Mouse (Mus musculus) kidney, postnatal 14 days (tissue): Measurements from ENCODE around the gene Usf1.

Experiments
- DNase-seq: peaks from one replicate; pipeline ENCODE4 v3.0.0; 2022; ENCODE audit warnings: mixed read lengths

Gene Usf1

GRCm38 (mm10) chr1:171454926-171455325 is 43.8 kb downstream of the Usf1 start:
- no peak for DNase-seq

DNA sequence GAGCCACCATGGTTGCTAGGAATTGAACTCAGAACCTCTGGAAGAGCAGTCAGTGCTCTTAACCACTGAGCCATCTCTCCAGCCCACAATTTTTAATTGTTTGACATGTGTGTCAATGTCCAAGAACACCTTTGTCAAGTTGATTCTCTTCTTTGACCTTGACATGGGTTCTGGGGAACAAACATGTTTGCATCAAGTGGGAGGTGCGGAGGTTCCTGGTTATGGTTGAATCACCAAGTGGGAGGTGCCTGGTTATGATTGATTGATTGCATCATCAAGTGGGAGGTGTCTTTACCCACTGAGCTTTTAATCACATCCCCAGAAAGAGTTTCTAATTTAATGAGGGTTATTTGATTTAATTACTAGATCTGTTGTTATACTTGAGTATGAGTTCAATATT is 46.5 kb downstream of the Usf1 start:
- no peak for DNase-seq

DNA sequence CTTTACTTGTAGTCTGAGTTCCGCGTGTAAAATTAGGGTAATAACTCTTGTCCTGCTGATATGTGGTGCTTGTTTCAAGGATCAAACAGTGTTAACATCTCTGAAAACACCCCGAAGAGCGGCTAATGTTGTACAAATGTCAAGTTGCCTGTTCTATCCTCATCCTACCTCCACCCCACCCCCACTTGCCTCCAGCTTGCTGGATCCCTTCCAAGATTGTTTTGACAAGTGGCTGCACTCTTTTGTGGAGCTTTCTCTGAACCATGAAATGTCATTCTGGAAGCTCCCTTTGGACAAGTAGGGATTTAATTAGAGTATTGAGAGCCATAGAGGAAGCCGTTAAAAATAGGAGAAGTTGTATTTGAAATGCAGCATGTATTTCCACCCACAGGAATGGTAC is 48.7 kb downstream of the Usf1 start:
- DNase-seq = peak; percentile 56

DNA sequence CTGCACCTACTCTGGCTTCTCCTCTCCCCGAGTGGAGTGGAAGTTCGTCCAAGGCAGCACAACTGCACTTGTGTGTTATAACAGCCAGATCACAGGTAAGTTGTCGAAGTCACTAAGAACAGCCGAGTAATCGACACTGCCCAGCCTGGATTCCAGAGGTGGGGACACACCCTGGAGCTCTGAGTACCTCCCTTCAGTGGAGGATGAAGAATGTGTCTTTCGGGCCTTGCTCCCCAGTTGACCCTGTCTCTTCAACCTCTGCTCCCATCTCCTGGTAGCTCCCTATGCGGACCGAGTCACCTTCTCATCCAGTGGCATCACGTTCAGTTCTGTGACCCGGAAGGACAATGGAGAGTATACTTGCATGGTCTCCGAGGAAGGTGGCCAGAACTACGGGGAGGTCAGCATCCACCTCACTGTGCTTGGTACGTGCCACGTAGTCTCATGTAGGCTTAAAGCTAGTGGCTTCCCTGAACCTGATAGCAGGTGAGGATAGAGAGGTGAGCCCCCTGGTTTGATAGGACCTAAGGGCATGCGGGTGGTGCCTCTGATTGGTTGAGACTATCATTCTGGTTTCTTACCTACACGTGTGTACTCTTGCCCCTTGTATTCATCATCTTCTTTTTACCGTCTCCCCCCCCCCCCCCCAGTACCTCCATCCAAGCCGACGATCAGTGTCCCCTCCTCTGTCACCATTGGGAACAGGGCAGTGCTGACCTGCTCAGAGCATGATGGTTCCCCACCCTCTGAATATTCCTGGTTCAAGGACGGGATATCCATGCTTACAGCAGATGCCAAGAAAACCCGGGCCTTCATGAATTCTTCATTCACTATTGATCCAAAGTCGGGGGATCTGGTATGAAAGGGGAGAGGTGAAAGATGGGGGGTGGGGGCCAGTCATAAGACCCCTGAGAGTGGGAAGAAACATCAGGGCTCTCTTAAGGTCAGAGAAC is 49.7 kb downstream of the Usf1 start:
- DNase-seq = no peak

GRCm38 (mm10) chr1:171463133-171463532 is 52.0 kb downstream of the Usf1 start:
- no peak for DNase-seq

DNA sequence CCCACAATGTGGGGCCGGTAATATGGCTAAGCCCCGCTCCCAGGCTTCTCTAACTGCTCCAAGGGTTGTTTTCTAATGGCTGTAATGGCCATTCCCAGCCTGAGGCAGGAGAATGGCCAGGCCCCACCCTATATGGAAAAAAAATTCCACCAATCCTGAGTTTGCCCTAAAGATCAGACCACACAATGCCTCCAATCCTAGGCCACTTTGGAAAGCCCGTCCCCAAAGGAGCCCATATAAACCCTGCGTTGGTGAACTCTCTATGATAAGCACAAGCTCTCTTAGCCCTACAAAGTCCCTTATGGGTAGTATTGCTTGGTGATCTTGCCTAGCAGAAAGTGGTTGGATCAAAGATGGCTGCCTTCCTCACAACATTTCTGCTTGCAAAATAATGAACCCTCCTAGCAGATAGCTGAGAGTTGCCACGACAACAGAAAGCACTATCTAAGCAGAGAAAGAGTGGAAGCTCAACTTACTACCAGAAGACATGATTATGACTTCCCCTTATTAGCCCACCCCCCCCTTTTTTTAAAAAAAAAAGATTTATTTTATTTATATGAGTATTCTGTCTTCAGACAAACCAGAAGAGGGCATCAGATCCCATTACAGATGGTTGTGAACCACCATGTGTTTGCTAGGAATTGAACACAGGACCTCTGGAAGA is 54.8 kb downstream of the Usf1 start:
- DNase-seq = no peak

GRCm38 (mm10) chr1:171466565-171466964 is 55.5 kb downstream of the Usf1 start:
- no peak for DNase-seq
